Mouse (Mus musculus): ENCODE data around the gene Vmn1r169. TPM values are rescaled to one million over a fixed set of nuclear protein-coding genes. Genes with fewer than 3 reads are reported as not detected.
"Not testable (repeated sequence)": the region's sequence is repeated elsewhere in the genome, so short reads cannot be mapped to it uniquely, and the experiment has no call there.

Gene Vmn1r169
- polyA plus RNA-seq (2014; fragmentation: Nextera tagmentation; extraction: Ambion mirVana), result not detected in 2 replicates

- 76% methylated on average over 1 of the region's 2 CpGs for whole genome bisulfite sequencing
- not testable (repeated sequence) for ATAC-seq (ENCODE audit: insufficient read depth); H3K36me3 ChIP-seq (ENCODE audit: insufficient read depth); H3K9ac ChIP-seq; DNase-seq; H3K4me1 ChIP-seq (ENCODE audit: insufficient read depth); H3K4me2 ChIP-seq; H3K9me3 ChIP-seq (ENCODE audit: low read depth, low read length); H3K27ac ChIP-seq (ENCODE audit: low read depth); H3K27me3 ChIP-seq (ENCODE audit: insufficient read depth, low read length); H3K4me3 ChIP-seq (ENCODE audit: low read depth, low read length)
Measured at GRCm38 (mm10) chr7:23575226-23575625, at the start of gene Vmn1r169. Vmn1r169 (plus strand) TSS chr7:23575526.

- H3K27ac ChIP-seq (ENCODE audit: low read depth); H3K9me3 ChIP-seq (ENCODE audit: low read depth, low read length); H3K4me3 ChIP-seq (ENCODE audit: low read depth, low read length); ATAC-seq (ENCODE audit: insufficient read depth); DNase-seq; H3K36me3 ChIP-seq (ENCODE audit: insufficient read depth); H3K27me3 ChIP-seq (ENCODE audit: insufficient read depth, low read length); H3K9ac ChIP-seq; H3K4me2 ChIP-seq; H3K4me1 ChIP-seq (ENCODE audit: insufficient read depth): not testable (repeated sequence)
- no CpG with 5 or more reads among the region's 1 CpGs for WGBS
Measured at GRCm38 (mm10) chr7:23539432-23539831, 35.9 kb upstream of the Vmn1r169 start, which contains the start of gene Vmn1r168. Vmn1r168 (plus strand) TSS chr7:23539732.

- 21% methylated on average over 1 of the region's 1 CpGs for WGBS
- not testable (repeated sequence) for H3K27ac ChIP-seq (ENCODE audit: low read depth); H3K27me3 ChIP-seq (ENCODE audit: insufficient read depth, low read length); H3K36me3 ChIP-seq (ENCODE audit: insufficient read depth); H3K4me2 ChIP-seq; ATAC-seq (ENCODE audit: insufficient read depth); H3K4me1 ChIP-seq (ENCODE audit: insufficient read depth); DNase-seq; H3K9ac ChIP-seq; H3K4me3 ChIP-seq (ENCODE audit: low read depth, low read length); H3K9me3 ChIP-seq (ENCODE audit: low read depth, low read length)
Measured at GRCm38 (mm10) chr7:23605875-23606274, 30.5 kb downstream of the Vmn1r169 start, which contains the start of gene Vmn1r170. Vmn1r170 (plus strand) TSS chr7:23606175.

Other genes with a start within 250 kb of the Vmn1r169 start
- gene Nlrp5, start 189.6 kb upstream of the Vmn1r169 start, polyA plus RNA-seq (2014; fragmentation: Nextera tagmentation; extraction: Ambion mirVana), result not detected in 2 replicates
- gene Vmn1r167, start 68.3 kb upstream of the Vmn1r169 start, polyA plus RNA-seq (2014; fragmentation: Nextera tagmentation; extraction: Ambion mirVana), result not detected in 2 replicates
- gene Vmn1r168, start 35.8 kb upstream of the Vmn1r169 start, polyA plus RNA-seq (2014; fragmentation: Nextera tagmentation; extraction: Ambion mirVana), result not detected in 2 replicates
- not detected in 2 replicates for gene Vmn1r170, start 30.6 kb downstream of the Vmn1r169 start, polyA plus RNA-seq (2014; fragmentation: Nextera tagmentation; extraction: Ambion mirVana)
- not detected in 2 replicates for gene Vmn1r171, start 55.2 kb downstream of the Vmn1r169 start, polyA plus RNA-seq (2014; fragmentation: Nextera tagmentation; extraction: Ambion mirVana)
- not detected in 2 replicates for gene Vmn1r172, start 82.8 kb downstream of the Vmn1r169 start, polyA plus RNA-seq (2014; fragmentation: Nextera tagmentation; extraction: Ambion mirVana)
- gene Vmn1r173, start 125.2 kb downstream of the Vmn1r169 start, polyA plus RNA-seq (2014; fragmentation: Nextera tagmentation; extraction: Ambion mirVana), result not detected in 2 replicates
- gene Vmn1r174, start 176.7 kb downstream of the Vmn1r169 start, polyA plus RNA-seq (2014; fragmentation: Nextera tagmentation; extraction: Ambion mirVana), result not detected in 2 replicates
- not detected in 2 replicates for gene Vmn1r175, start 235.1 kb downstream of the Vmn1r169 start, polyA plus RNA-seq (2014; fragmentation: Nextera tagmentation; extraction: Ambion mirVana)

Measured in lung, embryonic 14.5 days (tissue).